Mouse (Mus musculus) adipocyte (in vitro differentiated cells): Measurements from ENCODE around the gene Palld.

ENCODE experiments used
- DNase-seq: peaks from one replicate; pipeline ENCODE4 v3.0.0-alpha.2; 2016; ENCODE audit warnings: low spot score

The Palld gene

GRCm38 (mm10) chr8:61552755-61553402 is 349.6 kb downstream of the Palld start:
- DNase-seq: no peak

GRCm38 (mm10) chr8:61552221-61552620 is 350.3 kb downstream of the Palld start:
- DNase-seq: no peak

- DNase-seq: no peak
These were observed 352.3 kb downstream of the Palld start for GRCm38 (mm10) chr8:61550006-61550748.

GRCm38 (mm10) chr8:61549585-61549984 is 352.9 kb downstream of the Palld start:
- DNase-seq: no peak

GRCm38 (mm10) chr8:61539828-61540500 is 362.5 kb downstream of the Palld start:
- peak; percentile 93 for DNase-seq

- DNase-seq: no peak
These were observed 365.0 kb downstream of the Palld start for GRCm38 (mm10) chr8:61537471-61537870.

GRCm38 (mm10) chr8:61535472-61535871 is 367.0 kb downstream of the Palld start:
- DNase-seq: no peak

- no peak for DNase-seq
These were observed 369.0 kb downstream of the Palld start for GRCm38 (mm10) chr8:61533356-61533926.

GRCm38 (mm10) chr8:61532831-61533230 is 369.7 kb downstream of the Palld start:
- no peak for DNase-seq

- peak; percentile 12 for DNase-seq
These were observed 370.3 kb downstream of the Palld start for GRCm38 (mm10) chr8:61531944-61532795.

- no peak for DNase-seq
These were observed 373.8 kb downstream of the Palld start for GRCm38 (mm10) chr8:61528642-61529041.

GRCm38 (mm10) chr8:61528197-61528596 is 374.3 kb downstream of the Palld start:
- no peak for DNase-seq

- DNase-seq: no peak
These were observed 375.5 kb downstream of the Palld start for GRCm38 (mm10) chr8:61527037-61527436.

GRCm38 (mm10) chr8:61522132-61522531 is 380.4 kb downstream of the Palld start:
- DNase-seq: peak; percentile 70

GRCm38 (mm10) chr8:61517502-61518185 is 384.8 kb downstream of the Palld start:
- DNase-seq: no peak

- DNase-seq: no peak
These were observed 385.6 kb downstream of the Palld start for GRCm38 (mm10) chr8:61516745-61517501.

GRCm38 (mm10) chr8:61515931-61516744 is 386.4 kb downstream of the Palld start:
- peak; percentile 83 for DNase-seq

GRCm38 (mm10) chr8:61515110-61515930 is 387.2 kb downstream of the Palld start:
- DNase-seq: no peak

- no peak for DNase-seq
These were observed 400.2 kb downstream of the Palld start for GRCm38 (mm10) chr8:61502277-61502676.
